Mouse (Mus musculus) yolk sac, embryonic 10.5 days (tissue): ENCODE results near the gene Nfkbie.

ENCODE experiments used
- DNase-seq: peaks from one replicate; pipeline ENCODE4 v3.0.0-alpha.2; 2017; ENCODE audit warnings: low spot score

Gene Nfkbie

DNA sequence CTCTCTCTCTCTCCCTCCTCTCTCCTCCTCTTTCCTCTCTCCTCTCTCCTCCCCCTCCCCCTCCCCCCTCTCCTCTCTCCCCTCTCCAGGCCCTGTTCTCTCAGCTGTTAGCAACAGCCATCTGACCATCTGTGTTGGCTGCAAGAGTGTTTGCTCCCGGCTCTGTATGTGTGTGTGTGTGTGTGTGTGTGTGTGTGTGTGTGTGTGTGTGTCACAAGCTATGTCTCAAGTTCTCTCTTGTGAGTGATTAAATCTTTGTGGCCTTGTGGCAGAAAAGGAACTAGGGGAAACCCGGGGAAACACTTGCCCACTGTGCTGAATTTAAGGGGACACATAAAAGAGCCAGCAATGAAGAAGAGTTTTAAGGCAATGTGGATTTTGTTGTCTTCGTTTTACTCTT is 42.3 kb downstream of the Nfkbie start:
- DNase-seq = no peak

DNA sequence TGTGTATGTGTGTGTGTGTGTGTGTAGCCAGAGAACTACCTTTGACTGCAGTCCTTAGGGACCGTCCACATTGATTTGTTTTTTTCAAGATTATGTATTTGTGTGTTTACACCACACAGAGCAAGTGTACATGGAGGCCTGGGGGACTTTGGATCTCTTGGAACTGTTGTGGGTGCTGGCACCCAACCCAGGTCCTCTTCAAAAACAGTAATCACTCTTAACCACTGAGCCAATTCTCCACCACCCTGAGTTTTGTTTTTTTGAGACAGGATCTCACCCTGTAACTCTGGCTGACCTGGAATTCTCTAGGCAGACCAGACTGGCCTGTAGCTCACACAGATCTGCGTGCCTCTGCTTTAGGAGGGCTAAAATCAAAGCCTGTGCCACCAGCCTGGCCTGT is 42.9 kb downstream of the Nfkbie start:
- DNase-seq = no peak

DNA sequence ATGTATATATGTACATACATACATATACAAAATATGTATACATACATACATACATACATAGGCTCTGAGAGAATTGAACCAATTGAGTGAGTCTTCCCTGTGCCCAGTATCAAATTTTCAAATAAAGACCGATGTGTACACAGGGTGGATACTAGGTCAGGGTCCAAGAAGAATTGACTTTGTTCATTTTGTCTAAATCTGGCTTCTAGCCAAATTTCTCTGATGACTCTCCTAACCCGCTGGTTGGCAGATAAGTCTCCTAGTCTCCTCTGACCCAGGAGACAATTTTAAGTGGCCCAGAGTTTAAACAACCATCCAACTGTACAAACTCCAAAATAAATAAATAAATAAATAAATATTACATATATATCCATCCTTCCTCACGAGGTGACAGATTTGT is 43.4 kb downstream of the Nfkbie start:
- DNase-seq = no peak

DNA sequence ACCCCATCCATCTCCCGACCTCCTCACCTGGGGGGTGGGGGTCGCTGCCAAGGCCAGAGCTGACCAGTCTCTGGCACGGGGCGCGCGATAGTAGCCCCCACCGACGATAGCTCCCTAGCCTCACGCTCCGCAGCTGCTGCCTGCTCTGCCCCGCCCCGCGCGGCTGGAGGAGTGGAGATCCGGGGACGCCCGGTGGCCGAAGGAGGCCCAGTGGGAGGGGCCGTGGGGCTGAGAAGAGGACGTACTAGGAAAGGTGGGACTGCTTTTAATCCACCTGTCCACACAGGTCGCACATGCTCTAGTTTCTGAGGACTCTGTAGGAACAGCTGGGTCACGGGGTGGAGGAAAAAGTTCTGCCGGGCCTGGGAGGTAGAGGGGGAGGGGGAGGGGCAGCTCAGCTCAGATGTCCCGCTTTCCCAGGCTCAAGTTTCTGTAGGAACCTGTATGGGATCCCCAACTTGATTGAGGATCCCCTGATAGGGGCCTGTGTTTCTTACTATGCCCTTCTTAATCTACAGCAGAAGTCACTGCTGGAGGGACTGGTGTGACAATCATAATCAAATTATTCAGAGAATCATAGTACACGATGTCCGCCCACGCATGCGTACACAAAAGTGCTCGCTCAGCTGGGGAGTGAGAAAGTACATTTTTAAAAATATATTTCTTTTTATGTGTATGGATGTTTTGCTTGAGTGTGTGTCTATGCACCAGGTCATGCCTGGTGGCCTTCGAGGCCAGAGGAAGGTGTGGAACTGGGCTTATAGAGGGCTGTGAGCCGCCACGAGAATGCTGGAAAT is 44.1 kb downstream of the Nfkbie start, which contains the start of gene Slc29a1:
Gene Slc29a1, minus strand, starts transcription at position 161 of the 797 bp plus-strand sequence.
- peak; percentile 51 for DNase-seq

DNA sequence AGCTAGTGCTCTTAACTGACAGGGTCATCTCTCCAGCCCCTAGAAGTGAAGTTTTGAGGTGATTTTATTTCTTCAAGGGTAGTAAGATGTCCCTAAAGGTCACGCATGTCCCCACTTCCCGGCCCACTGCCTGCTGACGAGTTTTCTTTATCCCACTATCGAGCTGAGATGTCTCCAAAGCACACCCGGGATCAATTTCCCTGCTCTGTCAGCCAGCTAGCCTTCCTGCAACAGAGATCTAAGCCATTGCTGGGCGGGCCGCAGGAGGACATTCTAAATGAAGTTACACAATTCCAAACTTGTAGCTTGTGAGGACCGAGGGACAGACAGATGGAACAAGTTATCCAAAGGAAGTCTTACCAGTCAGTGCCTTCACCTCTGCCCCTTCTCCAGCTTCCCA is 44.8 kb downstream of the Nfkbie start:
- no peak for DNase-seq

DNA sequence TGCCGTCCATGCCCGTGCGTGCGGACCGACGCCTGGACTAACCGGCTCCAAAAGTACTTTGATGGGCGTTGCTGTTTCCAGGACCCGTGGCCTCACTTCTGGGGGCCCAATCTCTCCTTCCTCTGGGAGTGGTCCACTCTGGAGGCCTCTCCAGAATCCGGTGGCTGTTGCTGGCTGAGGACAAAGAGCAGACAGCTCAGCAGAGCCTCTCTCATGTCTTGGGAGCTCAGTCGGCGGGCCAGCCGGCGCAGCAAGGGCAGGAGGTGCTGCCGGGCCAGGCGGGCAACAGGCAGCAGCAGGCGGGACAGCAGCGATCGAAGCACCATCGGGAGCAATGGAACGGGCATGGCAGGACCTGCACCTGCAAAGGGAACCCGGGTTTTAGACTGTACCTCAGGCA is 45.8 kb downstream of the Nfkbie start:
- no peak for DNase-seq

DNA sequence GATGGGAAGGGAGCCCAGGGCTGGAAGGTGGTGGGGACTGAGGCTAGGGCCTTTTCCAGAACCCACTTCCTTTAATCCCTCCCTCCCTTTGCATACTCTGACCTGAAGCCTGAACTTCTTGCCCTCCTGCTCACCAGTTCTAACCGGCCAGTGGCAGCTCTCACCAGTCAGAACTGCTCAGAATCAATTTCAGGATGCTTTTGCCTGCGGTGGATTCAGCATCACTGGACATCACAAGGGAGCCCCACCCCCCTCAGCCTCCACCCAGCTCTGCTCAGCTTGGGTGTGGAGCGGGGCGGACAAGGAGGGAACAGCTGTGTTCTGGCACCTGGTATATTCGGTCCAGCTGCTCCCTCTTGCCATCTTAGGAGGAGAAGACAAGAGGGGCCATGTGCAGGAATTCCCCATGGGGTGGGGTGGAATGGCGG is 46.4 kb downstream of the Nfkbie start, which contains the start of gene Mymx:
Gene Mymx, minus strand, starts transcription at position 226 of the 428 bp plus-strand sequence.
- DNase-seq = no peak

DNA sequence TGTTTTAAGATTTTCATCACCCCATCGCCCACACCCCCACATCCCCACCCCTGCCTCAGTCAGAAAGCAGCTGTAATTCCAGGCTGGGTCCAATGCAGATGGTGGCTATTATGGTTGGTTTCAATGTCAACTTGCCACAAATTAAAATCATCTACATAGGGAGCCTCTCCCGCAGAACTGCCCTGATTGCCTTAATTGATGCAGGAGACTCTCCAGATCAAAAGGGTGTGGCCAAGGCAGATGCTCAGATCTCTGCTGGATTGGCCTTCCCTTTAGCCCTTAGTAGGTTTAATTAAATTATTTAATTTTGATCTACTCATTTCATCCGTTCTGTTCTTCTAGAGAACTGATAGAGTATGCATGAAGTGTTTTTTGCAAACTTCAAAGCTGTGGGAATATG is 47.5 kb downstream of the Nfkbie start:
- DNase-seq = no peak

DNA sequence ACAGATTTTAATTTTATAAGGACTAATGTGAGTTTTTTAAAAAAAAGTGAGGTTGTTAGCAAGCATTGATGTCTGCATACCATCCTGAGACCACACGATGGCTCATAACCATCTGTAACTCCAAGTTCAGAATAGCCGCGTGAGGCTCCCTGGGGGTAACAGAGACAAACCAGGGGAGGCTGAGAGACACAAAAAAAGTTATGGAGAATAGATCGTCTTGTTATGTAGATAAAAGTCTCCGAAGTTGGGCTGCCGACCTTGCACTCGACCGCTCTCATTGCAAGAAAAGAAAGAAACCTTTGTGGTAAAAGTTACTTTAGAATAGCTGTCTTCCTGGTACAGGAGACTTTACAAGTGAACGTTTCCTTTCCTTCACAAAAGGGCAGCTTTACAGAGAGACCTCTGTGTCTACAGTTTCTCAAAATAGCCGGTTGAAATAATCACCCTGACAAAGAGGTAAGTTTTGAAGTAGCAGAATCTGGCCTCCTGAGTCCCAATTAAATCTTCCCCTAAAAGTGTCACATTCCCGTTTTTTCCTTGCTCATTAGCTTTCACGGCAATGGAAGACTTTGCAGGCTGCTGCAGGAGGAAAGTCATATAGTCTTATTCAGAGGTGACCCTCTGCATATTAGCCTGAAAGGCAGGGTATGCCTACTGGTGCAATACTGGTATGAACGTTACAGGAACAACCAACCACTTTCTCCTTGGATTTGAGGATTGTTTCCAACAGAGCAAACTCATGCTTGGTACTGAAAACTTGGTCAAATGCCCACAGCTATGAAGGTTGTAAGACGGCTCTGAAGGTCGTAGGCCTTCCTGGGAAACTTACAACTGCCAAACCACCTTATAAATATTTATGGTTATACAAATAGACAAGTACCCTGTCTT is 51.7 kb downstream of the Nfkbie start:
- no peak for DNase-seq

DNA sequence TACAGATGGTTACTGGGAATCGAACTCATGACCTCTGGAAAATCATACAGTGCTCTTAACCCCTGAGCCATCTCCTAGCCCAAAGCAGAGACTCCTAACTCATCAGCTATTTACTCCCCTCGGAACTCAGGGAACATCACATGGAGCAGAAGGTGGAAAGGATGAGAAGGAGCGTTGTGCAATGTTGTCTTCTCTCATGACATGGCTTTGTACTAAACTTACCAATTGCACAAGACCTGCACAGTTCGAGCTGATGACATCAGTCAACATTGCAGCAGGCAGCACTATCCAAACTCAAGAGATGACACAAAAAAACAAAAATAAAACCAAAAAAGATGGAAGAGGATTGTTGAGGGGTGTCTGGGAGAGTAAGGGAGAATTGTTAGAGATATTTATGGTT is 52.9 kb downstream of the Nfkbie start:
- no peak for DNase-seq

DNA sequence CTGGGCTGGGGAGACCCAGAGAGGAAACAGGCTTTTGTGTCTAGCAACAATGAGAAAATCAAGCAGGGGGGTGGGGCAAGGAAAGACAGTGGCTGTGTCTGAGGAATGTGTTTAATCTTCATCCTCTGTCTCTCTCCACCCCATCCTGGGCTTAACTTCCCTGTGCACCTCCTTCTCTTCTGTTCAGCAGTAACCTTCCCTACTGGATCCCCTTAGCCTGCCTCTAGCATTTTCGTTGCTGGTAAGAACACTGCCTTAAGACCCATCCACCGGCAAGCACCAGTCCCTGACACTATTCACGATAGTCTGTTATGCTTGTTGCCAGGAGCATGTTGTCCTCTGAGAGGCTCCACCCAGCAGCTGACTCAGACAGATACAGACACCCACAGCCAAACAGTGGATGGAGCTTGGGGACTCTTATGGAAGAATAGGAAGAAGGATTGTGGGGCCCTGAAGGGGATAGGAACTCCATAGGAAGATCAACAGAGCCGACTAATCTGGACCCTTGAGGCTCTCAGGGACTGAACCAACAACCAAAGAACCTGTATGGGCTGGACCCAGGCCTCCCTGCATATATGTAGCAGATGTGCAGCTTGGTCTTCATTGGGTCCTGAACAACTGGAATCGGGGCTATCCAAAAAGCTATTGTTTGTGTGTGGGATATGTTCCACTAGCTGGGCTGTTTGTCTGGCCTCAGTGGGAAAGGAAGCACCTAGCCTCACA is 54.8 kb downstream of the Nfkbie start:
- DNase-seq = no peak

DNA sequence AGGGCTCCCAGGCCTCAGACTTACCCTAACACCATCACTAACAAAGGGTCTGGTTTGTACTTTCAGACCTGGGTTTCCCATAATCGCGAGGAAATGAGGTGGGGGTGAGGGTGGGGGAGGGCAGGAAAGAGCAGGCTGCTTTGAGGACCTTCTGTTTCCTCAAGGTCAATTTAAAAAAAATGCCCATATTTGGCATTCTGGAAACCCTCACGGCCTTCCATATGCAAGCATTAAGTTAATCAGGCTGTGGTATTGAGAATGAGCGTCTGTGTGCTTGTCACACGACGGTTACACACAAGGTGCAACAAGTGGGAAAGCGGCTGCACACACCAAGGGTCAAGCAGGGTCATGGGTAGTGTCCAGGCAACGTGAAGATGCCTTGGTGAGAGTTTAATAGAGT is 56.5 kb downstream of the Nfkbie start:
- DNase-seq = no peak
